Mouse (Mus musculus) megakaryocyte, embryonic 14.5 days (primary cell): Measurements from ENCODE around the gene Ndufs1. TPM values are rescaled to one million over a fixed set of nuclear protein-coding genes. Genes with fewer than 3 reads are reported as not detected.
"Not testable (repeated sequence)": the region's sequence is repeated elsewhere in the genome, so short reads cannot be mapped to it uniquely, and the experiment has no call there.

Experiments
- H3K27me3 ChIP-seq: replicated peaks from 2 replicates; pipeline ENCODE3; 2012; ENCODE audit warnings: inconsistent platforms
- H3K36me3 ChIP-seq: replicated peaks from 2 replicates; pipeline ENCODE3; 2012; ENCODE audit warnings: low read length, inconsistent platforms, mixed read lengths
- H3K4me1 ChIP-seq: 2 replicates; pipeline ENCODE4 v1.6.1; 2012; ENCODE audit warnings: inconsistent platforms
- H3K4me3 ChIP-seq: replicated peaks from 2 replicates; pipeline ENCODE3; 2012; ENCODE audit warnings: moderate library complexity, mild to moderate bottlenecking, inconsistent platforms
- H3K9me3 ChIP-seq: 2 replicates; pipeline ENCODE4 v1.6.1; 2012; ENCODE audit warnings: inconsistent platforms
- FLI1 ChIP-seq: IDR thresholded peaks from 2 replicates; pipeline ENCODE4 v1.6.1; 2012; ENCODE audit warnings: low read length, inconsistent platforms, mixed read lengths
- GATA1 ChIP-seq: IDR thresholded peaks from 3 replicates; pipeline ENCODE4 v1.6.1; 2012; ENCODE audit warnings: mixed read lengths, low read length, inconsistent platforms, borderline replicate concordance
- polyA plus RNA-seq: library from polyadenylated mRNA; stranded (reverse); fragments of >175 nt; gene quantifications from 2 replicates; pipeline ENCODE4 v1.2.3, GENCODE M21; 2012; ENCODE audit warnings: low replicate concordance; ENCODE audit not compliant: insufficient read depth

Gene Ndufs1
- polyA plus RNA-seq, 1 experiment: 10.8 TPM

GRCm38 (mm10) chr1:63204660-63205394 is 28.2 kb upstream of the Ndufs1 start:
- Histone ChIP-seq H3K9me3 (peaks cover 7% of the 10 kb centered on the region), H3K4me1 (peaks cover 6% of the 10 kb centered on the region), H3K4me3 (no peak overlapping the region), H3K36me3 (no peaks in the 10 kb centered on the region), H3K27me3 (peaks cover 4% of the 10 kb centered on the region)
- TF ChIP-seq FLI1 (no peak), GATA1 (no peak)

- H3K4me3 ChIP-seq: no peak overlapping the region
- peaks cover 4% of the 10 kb centered on the region for H3K27me3 ChIP-seq
- H3K4me1 ChIP-seq: peaks cover 6% of the 10 kb centered on the region
- H3K9me3 ChIP-seq: peaks cover 8% of the 10 kb centered on the region
- H3K36me3 ChIP-seq: no peaks in the 10 kb centered on the region
- no peak for TF ChIP-seq GATA1
- no peak for TF ChIP-seq FLI1
Measured at GRCm38 (mm10) chr1:63203950-63204659, 27.5 kb upstream of the Ndufs1 start.

GRCm38 (mm10) chr1:63203471-63203870 is 26.8 kb upstream of the Ndufs1 start:
- peaks cover 4% of the 10 kb centered on the region for H3K27me3 ChIP-seq
- no peak for TF ChIP-seq GATA1
- no peak for TF ChIP-seq FLI1
- H3K4me3 ChIP-seq: no peak overlapping the region
- peaks cover 6% of the 10 kb centered on the region for H3K4me1 ChIP-seq
- peaks cover 8% of the 10 kb centered on the region for H3K9me3 ChIP-seq
- no peaks in the 10 kb centered on the region for H3K36me3 ChIP-seq

- Histone ChIP-seq H3K9me3 (peaks cover 8% of the 10 kb centered on the region), H3K4me3 (no peak overlapping the region), H3K27me3 (peaks cover 4% of the 10 kb centered on the region), H3K36me3 (no peaks in the 10 kb centered on the region), H3K4me1 (peaks cover 6% of the 10 kb centered on the region)
- TF ChIP-seq FLI1: no peak
- no peak for TF ChIP-seq GATA1
Measured at GRCm38 (mm10) chr1:63201672-63202071, 25.0 kb upstream of the Ndufs1 start.

- H3K9me3 ChIP-seq: peaks cover 8% of the 10 kb centered on the region
- H3K4me3 ChIP-seq: no peak overlapping the region
- H3K36me3 ChIP-seq: no peaks in the 10 kb centered on the region
- peaks cover 6% of the 10 kb centered on the region for H3K4me1 ChIP-seq
- TF ChIP-seq GATA1 (no peak), FLI1 (no peak)
- peaks cover 4% of the 10 kb centered on the region for H3K27me3 ChIP-seq
Measured at GRCm38 (mm10) chr1:63200322-63200721, 23.7 kb upstream of the Ndufs1 start.

GRCm38 (mm10) chr1:63199387-63199786 is 22.8 kb upstream of the Ndufs1 start:
- TF ChIP-seq GATA1 (no peak), FLI1 (no peak)
- Histone ChIP-seq H3K4me3 (no peak overlapping the region), H3K36me3 (no peaks in the 10 kb centered on the region), H3K4me1 (peaks cover 4% of the 10 kb centered on the region), H3K27me3 (peaks cover 2% of the 10 kb centered on the region), H3K9me3 (peaks cover 8% of the 10 kb centered on the region)

GRCm38 (mm10) chr1:63195848-63196512 is 19.3 kb upstream of the Ndufs1 start:
- TF ChIP-seq FLI1: no peak
- TF ChIP-seq GATA1: no peak
- Histone ChIP-seq H3K36me3 (no peaks in the 10 kb centered on the region), H3K9me3 (peaks cover 8% of the 10 kb centered on the region), H3K27me3 (no peaks in the 10 kb centered on the region), H3K4me1 (no peaks in the 10 kb centered on the region), H3K4me3 (no peak overlapping the region)

- Histone ChIP-seq H3K36me3 (no peaks in the 10 kb centered on the region), H3K4me1 (no peaks in the 10 kb centered on the region), H3K27me3 (peaks cover 6% of the 10 kb centered on the region), H3K4me3 (no peak overlapping the region), H3K9me3 (no peaks in the 10 kb centered on the region)
- TF ChIP-seq GATA1: no peak
- TF ChIP-seq FLI1: no peak
Measured at GRCm38 (mm10) chr1:63192306-63193065, 15.9 kb upstream of the Ndufs1 start.

GRCm38 (mm10) chr1:63190851-63191250 is 14.2 kb upstream of the Ndufs1 start:
- Histone ChIP-seq H3K4me3 (no peak overlapping the region), H3K36me3 (no peaks in the 10 kb centered on the region), H3K9me3 (no peaks in the 10 kb centered on the region), H3K27me3 (peaks cover 6% of the 10 kb centered on the region), H3K4me1 (no peaks in the 10 kb centered on the region)
- no peak for TF ChIP-seq FLI1
- TF ChIP-seq GATA1: no peak

- Histone ChIP-seq H3K4me3 (no peak overlapping the region), H3K27me3 (peaks cover 6% of the 10 kb centered on the region), H3K9me3 (no peaks in the 10 kb centered on the region), H3K4me1 (no peaks in the 10 kb centered on the region), H3K36me3 (peaks cover under 1% of the 10 kb centered on the region)
- no peak for TF ChIP-seq GATA1
- no peak for TF ChIP-seq FLI1
Measured at GRCm38 (mm10) chr1:63188536-63188935, 11.9 kb upstream of the Ndufs1 start.

GRCm38 (mm10) chr1:63185430-63185829 is 8.8 kb upstream of the Ndufs1 start:
- H3K36me3 ChIP-seq: peaks cover 18% of the 10 kb centered on the region

More at GRCm38 (mm10) chr1:63185430-63185829, 8.8 kb upstream of the Ndufs1 start:
- not testable (repeated sequence) for H3K9me3 ChIP-seq, H3K4me3 ChIP-seq, H3K4me1 ChIP-seq, H3K27me3 ChIP-seq
